Mouse (Mus musculus): ENCODE measurements around the gene Mxi1.

DNA sequence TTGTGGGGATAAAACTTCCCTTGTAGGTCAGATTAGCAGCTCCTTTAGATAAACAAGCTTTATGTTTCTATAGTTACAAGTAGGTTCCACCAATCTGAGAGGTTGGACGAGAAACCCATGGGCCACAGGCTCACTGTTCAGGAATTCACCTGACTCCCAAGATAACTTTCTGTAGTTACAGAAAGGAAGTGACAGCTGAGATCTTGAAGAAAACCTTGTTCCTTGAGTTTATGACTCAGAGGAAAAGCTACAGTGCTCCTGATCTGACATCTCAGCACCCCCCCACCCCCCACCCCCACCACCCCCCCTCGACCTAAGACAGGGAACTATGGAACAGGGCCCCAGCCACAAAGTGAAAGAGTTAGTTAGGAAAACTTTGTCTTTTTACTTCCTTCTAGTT lies 95.5 kb downstream of the Mxi1 start:
- TF ChIP-seq CTCF (IDR thresholded peaks at IDR 0.05; ENCODE audit: control insufficient read depth, insufficient read depth, insufficient read length) (no peak), CEBPB (IDR thresholded peaks at IDR 0.05; ENCODE audit: low read depth) (no peak), USF1 (IDR thresholded peaks at IDR 0.05; ENCODE audit: low read depth) (no peak), MAX (IDR thresholded peaks at IDR 0.05) (no peak)
